13 mouse cellular contexts compared by ENCODE assay signal in the genomic region with DNA sequence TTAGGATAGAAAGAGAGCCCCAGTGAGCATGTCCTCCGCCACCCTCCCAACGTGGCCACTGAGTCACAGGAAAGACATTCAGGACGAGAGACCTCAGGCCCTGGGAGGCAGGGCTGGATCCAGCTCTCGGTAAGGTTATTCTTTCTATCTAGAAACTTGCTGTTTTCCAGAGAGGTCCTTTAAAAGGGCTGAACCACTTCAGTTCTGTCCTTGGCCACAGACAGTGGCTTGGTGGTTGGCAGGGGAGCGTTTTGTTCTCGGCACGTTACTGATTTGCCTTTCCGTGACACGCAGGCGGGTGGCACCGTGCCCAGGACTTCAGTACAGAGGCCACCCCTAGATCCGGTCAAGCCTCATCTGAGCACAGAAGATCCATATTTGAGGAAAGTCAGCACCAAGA.
DNase-seq lines count a peak whose midpoint lies in the region; ATAC-seq and TF ChIP-seq lines count a peak whose summit lies in the region.
"Had no signal": no experiment of that assay in that cellular context is flagged by ENCODE, and none has a peak within 500 bp of the region (broad histone marks: within the 10 kb centered on the region; RNA-seq: fewer than 3 reads in every experiment).

No protein-coding gene starts in this region.

- no peaks in the 10 kb centered on the region for H3K4me1 ChIP-seq in kidney, adult 2 months (ENCODE audit: control insufficient read depth, insufficient read depth, low read length)
- H3K4me1 ChIP-seq in kidney, embryonic 16.5 days (ENCODE audit: insufficient read depth, low read length): no peaks in the 10 kb centered on the region
- H3K4me1 ChIP-seq in forebrain, embryonic 10.5 days: no peaks in the 10 kb centered on the region
- no peaks in the 10 kb centered on the region for H3K4me1 ChIP-seq in midbrain, embryonic 16.5 days (ENCODE audit: control insufficient read depth, insufficient read depth, low read length)
- H3K4me1 ChIP-seq: midbrain, embryonic 15.5 days had no signal

- H3K36me3 ChIP-seq in kidney, adult 2 months (ENCODE audit: control insufficient read depth, insufficient read depth, low read length): no peaks in the 10 kb centered on the region
- H3K36me3 ChIP-seq in kidney, embryonic 16.5 days (ENCODE audit: insufficient read depth, low read length): no peaks in the 10 kb centered on the region
- H3K36me3 ChIP-seq in forebrain, embryonic 10.5 days (replicated peaks): no peaks in the 10 kb centered on the region
- no peaks in the 10 kb centered on the region for H3K36me3 ChIP-seq in midbrain, embryonic 16.5 days (ENCODE audit: control insufficient read depth, insufficient read depth, low read length)
- H3K36me3 ChIP-seq: midbrain, embryonic 15.5 days had no signal

- peak; percentile 13 for DNase-seq in kidney, adult 2 months
- peak; percentile 83 for DNase-seq in adipocyte (ENCODE audit: low spot score)
- peak; percentile 60 for DNase-seq in gastrocnemius, postnatal 14 days
- peak; percentile 62 for DNase-seq in lung, postnatal 14 days
- DNase-seq in embryo, embryonic 10 days (ENCODE audit: low spot score): no peak
- no peak for DNase-seq in forebrain, embryonic 10.5 days (ENCODE audit: extremely low spot score, low spot score)
- DNase-seq: cerebellum, postnatal 36 days; right cerebral cortex, postnatal 14 days had no signal

- intact Hi-C loops in gastrocnemius, postnatal 14 days (cut with DNase I; ENCODE audit: low total_unique reads): no loop called here

- H3K27me3 ChIP-seq in kidney, adult 2 months (replicated peaks; ENCODE audit: control insufficient read depth, insufficient read depth, low read length): no peaks in the 10 kb centered on the region
- H3K27me3 ChIP-seq in kidney, embryonic 16.5 days (ENCODE audit: insufficient read depth, low read length): no peaks in the 10 kb centered on the region
- no peaks in the 10 kb centered on the region for H3K27me3 ChIP-seq in forebrain, embryonic 10.5 days (ENCODE audit: poor library complexity, severe bottlenecking)
- H3K27me3 ChIP-seq in midbrain, embryonic 16.5 days (ENCODE audit: control insufficient read depth, insufficient read depth, low read depth, low read length): no peaks in the 10 kb centered on the region
- H3K27me3 ChIP-seq: midbrain, embryonic 15.5 days had no signal

- H3K4me3 ChIP-seq in kidney, adult 2 months (ENCODE audit: insufficient read depth, low read depth, low read length): no peak overlapping the region
- no peak overlapping the region for H3K4me3 ChIP-seq in kidney, embryonic 16.5 days (ENCODE audit: low read length)
- no peak overlapping the region for H3K4me3 ChIP-seq in forebrain, embryonic 10.5 days
- no peak overlapping the region for H3K4me3 ChIP-seq in midbrain, embryonic 16.5 days (ENCODE audit: low read depth, low read length)
- H3K4me3 ChIP-seq: midbrain, embryonic 15.5 days had no signal

- no peak for TF ChIP-seq POLR2A in kidney, adult 2 months (IDR thresholded peaks at IDR 0.05; ENCODE audit: low read depth, low read length)

- no peak for TF ChIP-seq CTCF in kidney, adult 2 months (conservative IDR thresholded peaks at IDR 0.05; ENCODE audit: insufficient read depth, insufficient read length, low read depth, low read length)

- H3K9ac ChIP-seq in kidney, embryonic 16.5 days (replicated peaks; ENCODE audit: low read length): no peak overlapping the region
- no peak overlapping the region for H3K9ac ChIP-seq in midbrain, embryonic 16.5 days (ENCODE audit: low read depth, low read length)
- H3K9ac ChIP-seq: midbrain, embryonic 15.5 days had no signal

- H3K9me3 ChIP-seq in kidney, embryonic 16.5 days (ENCODE audit: low read length): no peaks in the 10 kb centered on the region
- H3K9me3 ChIP-seq in forebrain, embryonic 10.5 days: no peaks in the 10 kb centered on the region
- H3K9me3 ChIP-seq in midbrain, embryonic 16.5 days (replicated peaks; ENCODE audit: control insufficient read depth, low read length, poor library complexity, severe bottlenecking): no peaks in the 10 kb centered on the region
- H3K9me3 ChIP-seq: midbrain, embryonic 15.5 days had no signal

- no peak for ATAC-seq in kidney, embryonic 16.5 days (ENCODE audit: low FRiP score, low TSS enrichment)
- no peak for ATAC-seq in midbrain, embryonic 16.5 days
- ATAC-seq: forebrain, embryonic 14.5 days; midbrain, embryonic 15.5 days had no signal

- 82% methylated on average over 12 of the region's 12 CpGs for WGBS in kidney, adult 2 months
- WGBS in kidney, embryonic 16.5 days: 91% methylated on average over 12 of the region's 12 CpGs
- WGBS in forebrain, embryonic 10.5 days: 94% methylated on average over 12 of the region's 12 CpGs
- WGBS in midbrain, embryonic 16.5 days: 89% methylated on average over 12 of the region's 12 CpGs

- H3K27ac ChIP-seq in kidney, adult 2 months (ENCODE audit: insufficient read depth, low read depth, low read length): no peak overlapping the region
- H3K27ac ChIP-seq in kidney, embryonic 16.5 days (ENCODE audit: low read length): no peak overlapping the region
- no peak overlapping the region for H3K27ac ChIP-seq in forebrain, embryonic 10.5 days
- no peak overlapping the region for H3K27ac ChIP-seq in midbrain, embryonic 16.5 days (ENCODE audit: low read length)
- H3K27ac ChIP-seq: midbrain, embryonic 15.5 days had no signal

- no peak overlapping the region for H3K4me2 ChIP-seq in kidney, embryonic 16.5 days (replicated peaks; ENCODE audit: low read depth, low read length)
- no peak overlapping the region for H3K4me2 ChIP-seq in midbrain, embryonic 16.5 days (ENCODE audit: low read length)
- H3K4me2 ChIP-seq: liver, embryonic 11.5 days; midbrain, embryonic 15.5 days had no signal

Comparison
In these comparisons a context has a peak if more than half of its experiments do, and no peak if none do; other contexts are left out.
1. DNase-seq: peak in kidney, adult 2 months (single experiment), adipocyte (single experiment), gastrocnemius, postnatal 14 days (single experiment) and lung, postnatal 14 days (single experiment); none in embryo, embryonic 10 days (single experiment) and forebrain, embryonic 10.5 days (single experiment).